Mouse (Mus musculus): ENCODE measurements at regions not wholly inside any gene's neighbourhood (a gene's known extent, or its start where the extent isn't known, plus 50 kb on each side); places are given as distances from the start of the nearest gene placed in this dataset.

DNA sequence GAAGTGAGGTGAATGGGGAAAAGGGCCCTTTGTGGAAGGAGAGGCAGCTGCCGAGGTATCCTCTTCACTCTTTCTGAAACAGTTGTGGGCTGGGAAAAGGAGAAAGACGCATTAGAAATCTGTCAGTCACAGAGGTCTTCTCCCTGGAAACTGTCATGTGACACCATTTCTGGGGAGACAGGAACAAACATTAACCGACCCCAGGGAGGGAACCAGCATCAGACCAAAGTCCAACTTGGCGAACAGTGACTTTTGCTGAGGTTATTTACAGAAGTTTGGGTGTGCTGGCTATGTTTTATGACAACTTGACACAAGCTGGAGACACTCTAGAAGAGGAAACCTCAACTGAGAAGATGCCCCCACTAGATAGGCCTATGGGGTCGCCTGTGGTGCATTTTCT is 506.9 kb downstream of the Tshz3 start:
- Histone ChIP-seq H3K4me3 (ENCODE audit: insufficient read depth in 1 of 2, low read depth in 1 of 2, low read length in 2 of 2, poor library complexity in 1 of 2, severe bottlenecking in 1 of 2) (no peak overlapping the region), H3K36me3 (ENCODE audit: control insufficient read depth, insufficient read depth, low read length, poor library complexity, severe bottlenecking) (no peaks in the 10 kb centered on the region), H3K27ac (ENCODE audit: insufficient read depth, low read depth, low read length, poor library complexity, severe bottlenecking) (no peak overlapping the region), H3K9me3 (ENCODE audit: control insufficient read depth, insufficient read depth, low read depth, low read length) (no peaks in the 10 kb centered on the region), H3K4me1 (ENCODE audit: control insufficient read depth in 2 of 2, insufficient read depth in 2 of 2, low read length in 2 of 2, poor library complexity in 1 of 2) (no peaks in the 10 kb centered on the region), H3K9ac (ENCODE audit: insufficient read depth, low read depth, low read length, poor library complexity, severe bottlenecking) (no peak overlapping the region)
- TF ChIP-seq MAFK (IDR thresholded peaks at IDR 0.05; ENCODE audit: insufficient read depth, low read depth, low read length) = no peak
- TF ChIP-seq CHD2 (IDR thresholded peaks at IDR 0.05; ENCODE audit: low read depth, low read length) = no peak
- TF ChIP-seq ZC3H11A (IDR thresholded peaks at IDR 0.05; ENCODE audit: borderline replicate concordance, low read depth, low read length) = no peak
- DNase-seq (ENCODE audit: low read depth, low spot score) = no peak
- in situ Hi-C loops (cut with MboI; ENCODE audit: low sequenced_read_pairs in 2 of 2, unreplicated experiment in 2 of 2) = no loop called here

DNA sequence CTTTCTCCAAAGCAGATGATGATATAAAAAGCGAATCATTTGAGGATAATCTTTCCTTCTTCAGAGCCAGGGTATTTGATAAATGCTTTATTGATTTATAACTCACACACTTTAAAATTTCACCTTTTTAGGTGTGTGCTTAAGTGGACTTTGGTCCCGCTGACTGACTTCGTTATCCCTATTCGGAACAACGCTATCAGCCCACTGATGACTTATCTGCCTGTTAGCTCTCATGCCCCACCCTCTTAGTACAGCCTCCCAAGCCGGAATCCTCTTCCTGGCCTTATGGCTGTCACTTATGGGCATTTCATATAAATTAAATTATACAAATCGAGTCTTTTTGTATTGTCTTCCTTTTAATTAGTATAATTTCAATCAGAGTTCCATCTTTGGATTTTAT is 510.4 kb downstream of the Tshz3 start:
- in situ Hi-C loops (cut with MboI; ENCODE audit: low sequenced_read_pairs in 2 of 2, unreplicated experiment in 2 of 2) = no loop called here
- no peak overlapping the region for H3K4me3 ChIP-seq (ENCODE audit: insufficient read depth in 1 of 2, low read depth in 1 of 2, low read length in 2 of 2, poor library complexity in 1 of 2, severe bottlenecking in 1 of 2)
- no peak for DNase-seq (ENCODE audit: low read depth, low spot score)
- H3K4me1 ChIP-seq (ENCODE audit: control insufficient read depth in 2 of 2, insufficient read depth in 2 of 2, low read length in 2 of 2, poor library complexity in 1 of 2) = 0 out of 4 replicates have a peak, but pooled peaks cover 0 to 1% of the 10 kb centered on the region in 2 experiments
- no peak overlapping the region for H3K9ac ChIP-seq (ENCODE audit: insufficient read depth, low read depth, low read length, poor library complexity, severe bottlenecking)
- no peak for TF ChIP-seq CHD2 (IDR thresholded peaks at IDR 0.05; ENCODE audit: low read depth, low read length)
- TF ChIP-seq ZNF384 (IDR thresholded peaks at IDR 0.05; ENCODE audit: low read depth, low read length) = no peak
- no peak for TF ChIP-seq ZC3H11A (IDR thresholded peaks at IDR 0.05; ENCODE audit: borderline replicate concordance, low read depth, low read length)
- TF ChIP-seq MAFK (IDR thresholded peaks at IDR 0.05; ENCODE audit: insufficient read depth, low read depth, low read length) = no peak
- no peak for TF ChIP-seq HCFC1 (IDR thresholded peaks at IDR 0.05; ENCODE audit: borderline replicate concordance, insufficient read depth, low read length)
- H3K9me3 ChIP-seq (ENCODE audit: control insufficient read depth, insufficient read depth, low read depth, low read length) = no peaks in the 10 kb centered on the region
- H3K27ac ChIP-seq (ENCODE audit: insufficient read depth, low read depth, low read length, poor library complexity, severe bottlenecking) = no peak overlapping the region
- H3K36me3 ChIP-seq (ENCODE audit: control insufficient read depth, insufficient read depth, low read length, poor library complexity, severe bottlenecking) = no peaks in the 10 kb centered on the region

DNA sequence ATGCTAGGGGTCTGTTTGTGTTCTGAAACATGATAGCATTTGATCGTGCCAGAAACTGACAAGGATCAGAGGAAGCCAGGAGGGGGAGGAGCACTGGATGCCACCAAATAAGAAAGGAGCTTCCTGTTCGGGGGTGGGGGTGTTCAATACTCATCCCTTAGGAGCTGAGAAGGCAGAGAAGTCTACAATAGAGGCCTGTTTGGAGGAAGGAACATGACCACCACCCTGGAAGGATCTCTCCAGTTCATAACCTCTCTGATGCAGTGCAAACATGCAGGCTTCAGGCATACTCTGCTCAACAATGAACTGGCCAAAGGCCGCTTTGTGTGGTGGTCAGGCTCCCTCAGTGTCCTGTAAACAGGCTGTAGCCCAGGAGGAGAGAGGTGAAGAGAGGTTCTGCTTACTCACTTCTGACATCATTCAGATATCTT is 515.8 kb downstream of the Tshz3 start:
- TF ChIP-seq ZNF384 (IDR thresholded peaks at IDR 0.05; ENCODE audit: low read depth, low read length) (no peak), MAFK (IDR thresholded peaks at IDR 0.05; ENCODE audit: insufficient read depth, low read depth, low read length) (no peak), HCFC1 (IDR thresholded peaks at IDR 0.05; ENCODE audit: borderline replicate concordance, insufficient read depth, low read length) (no peak), ZC3H11A (IDR thresholded peaks at IDR 0.05; ENCODE audit: borderline replicate concordance, low read depth, low read length) (no peak), CHD2 (IDR thresholded peaks at IDR 0.05; ENCODE audit: low read depth, low read length) (no peak)
- DNase-seq (ENCODE audit: low read depth, low spot score) = no peak
- no peak overlapping the region for H3K27ac ChIP-seq (ENCODE audit: insufficient read depth, low read depth, low read length, poor library complexity, severe bottlenecking)
- H3K9ac ChIP-seq (ENCODE audit: insufficient read depth, low read depth, low read length, poor library complexity, severe bottlenecking) = no peak overlapping the region
- H3K9me3 ChIP-seq (ENCODE audit: control insufficient read depth, insufficient read depth, low read depth, low read length) = no peaks in the 10 kb centered on the region
- H3K4me3 ChIP-seq (ENCODE audit: insufficient read depth in 1 of 2, low read depth in 1 of 2, low read length in 2 of 2, poor library complexity in 1 of 2, severe bottlenecking in 1 of 2) = no peak overlapping the region
- H3K36me3 ChIP-seq (ENCODE audit: control insufficient read depth, insufficient read depth, low read length, poor library complexity, severe bottlenecking) = no peaks in the 10 kb centered on the region
- in situ Hi-C loops (cut with MboI; ENCODE audit: low sequenced_read_pairs in 2 of 2, unreplicated experiment in 2 of 2) = no loop called here
- 0 out of 4 replicates have a peak, but pooled peaks cover 0 to 2% of the 10 kb centered on the region in 2 experiments for H3K4me1 ChIP-seq (ENCODE audit: control insufficient read depth in 2 of 2, insufficient read depth in 2 of 2, low read length in 2 of 2, poor library complexity in 1 of 2)

DNA sequence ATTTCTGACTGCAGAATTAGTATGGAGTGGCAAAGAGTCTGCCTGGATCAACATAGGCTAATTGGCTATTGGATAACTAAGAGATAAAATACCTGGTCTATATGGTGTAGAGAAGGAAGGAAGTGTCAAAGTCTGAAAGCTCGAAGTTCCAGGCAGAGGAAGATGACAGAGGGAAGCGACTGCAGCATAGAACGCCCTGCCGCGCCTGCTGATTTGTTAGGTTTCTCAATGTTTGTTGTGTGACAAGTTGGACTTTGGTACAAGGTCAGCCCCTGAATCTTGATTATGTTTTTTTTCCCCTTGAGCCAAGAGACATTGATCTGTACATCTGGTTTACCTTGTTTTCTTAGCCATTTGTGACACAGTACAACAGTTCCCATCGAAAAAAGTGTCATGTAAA is 517.6 kb downstream of the Tshz3 start:
- in situ Hi-C loops (cut with MboI; ENCODE audit: low sequenced_read_pairs in 2 of 2, unreplicated experiment in 2 of 2) = no loop called here
- Histone ChIP-seq H3K36me3 (ENCODE audit: control insufficient read depth, insufficient read depth, low read length, poor library complexity, severe bottlenecking) (no peaks in the 10 kb centered on the region), H3K27ac (ENCODE audit: insufficient read depth, low read depth, low read length, poor library complexity, severe bottlenecking) (no peak overlapping the region), H3K9me3 (ENCODE audit: control insufficient read depth, insufficient read depth, low read depth, low read length) (no peaks in the 10 kb centered on the region), H3K4me1 (ENCODE audit: control insufficient read depth in 2 of 2, insufficient read depth in 2 of 2, low read length in 2 of 2, poor library complexity in 1 of 2) (0 out of 4 replicates have a peak, but pooled peaks cover 0 to 2% of the 10 kb centered on the region in 2 experiments), H3K9ac (ENCODE audit: insufficient read depth, low read depth, low read length, poor library complexity, severe bottlenecking) (no peak overlapping the region), H3K4me3 (ENCODE audit: insufficient read depth in 1 of 2, low read depth in 1 of 2, low read length in 2 of 2, poor library complexity in 1 of 2, severe bottlenecking in 1 of 2) (no peak overlapping the region)
- TF ChIP-seq ZNF384 (IDR thresholded peaks at IDR 0.05; ENCODE audit: low read depth, low read length) = no peak
- no peak for TF ChIP-seq CHD2 (IDR thresholded peaks at IDR 0.05; ENCODE audit: low read depth, low read length)
- TF ChIP-seq ZC3H11A (IDR thresholded peaks at IDR 0.05; ENCODE audit: borderline replicate concordance, low read depth, low read length) = no peak
- no peak for TF ChIP-seq HCFC1 (IDR thresholded peaks at IDR 0.05; ENCODE audit: borderline replicate concordance, insufficient read depth, low read length)
- TF ChIP-seq MAFK (IDR thresholded peaks at IDR 0.05; ENCODE audit: insufficient read depth, low read depth, low read length) = no peak
- DNase-seq (ENCODE audit: low read depth, low spot score) = no peak

DNA sequence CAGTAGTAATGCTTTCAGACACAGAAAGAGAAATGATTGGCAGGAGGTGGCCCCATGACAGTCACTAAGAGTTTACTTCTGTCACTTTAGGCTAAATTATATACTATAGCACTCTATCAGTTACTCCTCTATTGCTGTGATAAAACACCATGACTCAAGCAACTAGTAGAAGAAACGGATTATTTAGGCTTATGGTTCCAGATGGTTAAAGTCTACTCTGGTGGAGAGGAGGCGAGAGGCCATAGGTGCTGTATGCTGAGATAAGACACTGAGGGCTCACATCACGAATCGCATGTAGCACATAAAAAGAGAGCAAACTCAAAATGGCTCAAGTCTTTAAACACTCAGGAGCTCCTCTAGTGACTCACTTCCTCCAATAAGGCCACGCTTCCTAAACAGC is 522.6 kb downstream of the Tshz3 start:
- in situ Hi-C loops (cut with MboI; ENCODE audit: low sequenced_read_pairs in 2 of 2, unreplicated experiment in 2 of 2) = no loop called here
- no peak for DNase-seq (ENCODE audit: low read depth, low spot score)

More for the DNA sequence above, 522.6 kb downstream of the Tshz3 start:
- Histone ChIP-seq H3K4me3 (ENCODE audit: insufficient read depth in 1 of 2, low read depth in 1 of 2, low read length in 2 of 2, poor library complexity in 1 of 2, severe bottlenecking in 1 of 2) (no peak overlapping the region), H3K9me3 (ENCODE audit: control insufficient read depth, insufficient read depth, low read depth, low read length) (no peaks in the 10 kb centered on the region), H3K27ac (ENCODE audit: insufficient read depth, low read depth, low read length, poor library complexity, severe bottlenecking) (no peak overlapping the region), H3K4me1 (ENCODE audit: control insufficient read depth in 2 of 2, insufficient read depth in 2 of 2, low read length in 2 of 2, poor library complexity in 1 of 2) (no peaks in the 10 kb centered on the region), H3K36me3 (ENCODE audit: control insufficient read depth, insufficient read depth, low read length, poor library complexity, severe bottlenecking) (no peaks in the 10 kb centered on the region), H3K9ac (ENCODE audit: insufficient read depth, low read depth, low read length, poor library complexity, severe bottlenecking) (no peak overlapping the region)
- TF ChIP-seq ZC3H11A (IDR thresholded peaks at IDR 0.05; ENCODE audit: borderline replicate concordance, low read depth, low read length) (no peak), MAFK (IDR thresholded peaks at IDR 0.05; ENCODE audit: insufficient read depth, low read depth, low read length) (no peak), HCFC1 (IDR thresholded peaks at IDR 0.05; ENCODE audit: borderline replicate concordance, insufficient read depth, low read length) (no peak)
